Mouse (Mus musculus): ENCODE results near the gene Emc3. TPM values are rescaled to one million over a fixed set of nuclear protein-coding genes. Genes with fewer than 3 reads are reported as not detected.
A peak's percentile ranks its signal among the peaks of the same experiment; 100 is the strongest.

The Emc3 gene
- polyA plus RNA-seq, 1 experiment from 2014 or later = 115 TPM

DNA sequence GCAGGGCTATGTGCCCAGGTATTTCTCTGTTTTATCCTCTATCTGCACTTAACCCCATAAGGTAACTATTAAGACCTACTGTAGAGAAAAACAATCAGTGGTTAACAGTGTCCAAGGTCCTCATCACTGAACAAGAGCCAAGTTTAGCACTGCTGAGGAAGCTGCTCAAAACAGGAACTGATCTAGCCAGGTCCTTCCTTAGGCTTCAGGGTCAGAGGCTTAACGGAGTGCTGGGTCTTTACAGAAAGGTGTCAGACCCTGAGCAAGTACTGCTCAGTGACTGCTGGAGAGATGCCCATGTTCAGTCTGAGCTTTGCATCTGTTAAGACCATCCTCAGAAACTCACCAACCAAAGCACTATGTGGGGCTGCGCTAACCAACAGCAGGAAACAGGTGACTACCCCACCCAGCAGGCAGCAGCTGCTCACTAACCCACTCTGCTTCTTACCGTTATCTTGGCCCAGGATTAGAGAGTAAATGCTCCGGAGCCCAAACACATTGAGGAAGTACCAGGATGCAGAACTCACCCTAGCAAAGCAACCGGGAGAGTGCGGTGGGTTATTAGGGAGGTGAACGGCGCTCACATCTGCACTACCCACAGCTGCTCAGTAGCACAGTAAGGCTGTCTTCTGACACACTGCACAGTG is 13.9 kb downstream of the Emc3 start:
- no peaks in the 10 kb centered on the region for H3K27me3 ChIP-seq
- no peak overlapping the region for H3K4me2 ChIP-seq
- H3K9ac ChIP-seq = no peak overlapping the region
- ATAC-seq (ENCODE audit: low FRiP score, low read depth) = no peak
- H3K36me3 ChIP-seq = peaks cover 92% of the 10 kb centered on the region
- no peak overlapping the region for H3K4me3 ChIP-seq
- H3K9me3 ChIP-seq = no peaks in the 10 kb centered on the region
- H3K4me1 ChIP-seq (replicated peaks) = no peaks in the 10 kb centered on the region
- no peak overlapping the region for H3K27ac ChIP-seq (replicated peaks)
- 93% methylated on average over 8 of the region's 8 CpGs for WGBS

DNA sequence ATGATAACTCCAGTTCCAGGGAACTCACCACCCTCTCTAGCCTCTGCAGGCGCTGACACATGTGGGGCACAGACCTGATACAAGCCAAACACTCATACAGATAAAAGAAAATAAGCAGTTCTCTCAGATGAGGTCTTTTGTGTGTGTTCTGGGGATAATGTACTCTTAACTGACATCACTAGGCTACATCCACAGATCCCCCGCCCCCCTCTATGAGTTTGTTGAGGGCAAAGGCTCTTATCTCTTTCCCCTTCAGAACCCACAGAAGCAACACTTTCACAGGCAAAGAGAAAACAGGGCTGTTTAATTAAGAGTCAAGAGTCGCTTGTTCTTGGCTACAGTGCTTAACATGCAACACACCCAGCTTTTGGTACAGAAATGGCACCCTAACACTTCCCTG is 16.9 kb downstream of the Emc3 start:
- Histone ChIP-seq H3K4me3 (no peak overlapping the region), H3K36me3 (peaks cover 68% of the 10 kb centered on the region), H3K27me3 (no peaks in the 10 kb centered on the region), H3K9ac (no peak overlapping the region), H3K4me2 (no peak overlapping the region), H3K27ac (replicated peaks) (no peak overlapping the region), H3K4me1 (replicated peaks) (no peaks in the 10 kb centered on the region), H3K9me3 (no peaks in the 10 kb centered on the region)
- ATAC-seq (ENCODE audit: low FRiP score, low read depth) = no peak
- 97% methylated on average over 3 of the region's 3 CpGs for WGBS

GRCm38 (mm10) chr6:113513944-113514343 is 17.5 kb downstream of the Emc3 start:
- Histone ChIP-seq H3K4me1 (replicated peaks) (no peaks in the 10 kb centered on the region), H3K9ac (no peak overlapping the region), H3K4me3 (no peak overlapping the region), H3K4me2 (no peak overlapping the region), H3K27ac (replicated peaks) (no peak overlapping the region), H3K27me3 (no peaks in the 10 kb centered on the region), H3K36me3 (peaks cover 62% of the 10 kb centered on the region), H3K9me3 (no peaks in the 10 kb centered on the region)
- ATAC-seq (ENCODE audit: low FRiP score, low read depth) = no peak
- 92% methylated on average over 6 of the region's 6 CpGs for WGBS

DNA sequence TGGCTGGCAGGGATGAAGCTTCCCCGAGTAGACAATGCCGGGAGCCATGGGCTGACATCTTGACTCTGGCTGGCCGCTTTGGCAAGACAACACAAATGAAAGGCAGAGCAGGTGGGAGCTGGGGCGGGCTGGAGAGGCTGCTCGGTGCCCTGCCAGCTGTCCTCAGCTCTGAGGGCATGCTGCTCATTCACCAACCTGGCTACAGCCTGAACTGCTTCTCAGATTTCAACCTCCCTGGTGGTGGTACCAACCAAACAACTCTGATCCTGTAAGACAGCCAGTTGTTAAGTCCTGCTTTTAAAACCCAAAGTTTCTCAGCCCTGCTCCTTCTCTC is 22.5 kb downstream of the Emc3 start:
- Histone ChIP-seq H3K9me3 (no peaks in the 10 kb centered on the region), H3K27ac (replicated peaks) (no peak overlapping the region), H3K9ac (no peak overlapping the region), H3K36me3 (peaks cover 11% of the 10 kb centered on the region), H3K4me3 (no peak overlapping the region), H3K27me3 (no peaks in the 10 kb centered on the region), H3K4me1 (replicated peaks) (no peaks in the 10 kb centered on the region), H3K4me2 (no peak overlapping the region)
- WGBS = 37% methylated on average over 5 of the region's 5 CpGs
- no peak for ATAC-seq (ENCODE audit: low FRiP score, low read depth)

DNA sequence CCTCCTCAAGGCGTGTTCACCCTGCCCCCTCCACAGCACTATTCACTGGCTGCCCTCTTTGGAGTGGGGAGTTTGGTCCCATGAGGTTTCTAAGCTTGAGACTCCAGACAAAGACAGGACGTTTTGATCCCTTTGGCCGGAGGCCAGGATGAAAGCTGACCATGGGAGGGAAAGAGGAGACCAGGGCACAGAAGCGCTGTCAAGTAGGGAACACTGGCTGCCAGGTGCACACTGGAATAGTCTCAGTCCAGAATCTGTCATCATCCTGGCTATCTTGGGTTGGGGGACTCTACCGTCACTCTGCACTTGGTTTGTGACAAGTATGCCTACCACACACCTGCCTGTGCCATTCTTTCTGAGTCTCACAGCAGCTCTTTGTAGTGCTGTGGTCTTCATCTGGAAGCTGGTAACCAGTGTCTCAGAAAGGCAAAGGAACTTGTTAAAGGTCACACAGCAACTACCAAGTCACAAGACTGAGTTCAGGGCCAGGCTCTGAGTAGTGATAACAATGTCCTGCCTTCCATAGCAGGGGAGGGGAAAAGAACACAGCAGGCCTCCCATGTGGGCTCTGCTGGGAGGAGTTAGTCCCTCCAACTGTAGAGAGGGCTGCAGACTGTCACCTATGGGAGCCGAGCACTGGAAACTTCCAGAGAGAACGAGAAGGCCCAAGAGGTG is 23.0 kb downstream of the Emc3 start:
- no peaks in the 10 kb centered on the region for H3K9me3 ChIP-seq
- H3K27ac ChIP-seq (replicated peaks) = no peak overlapping the region
- H3K36me3 ChIP-seq = peaks cover 6% of the 10 kb centered on the region
- 62% methylated on average over 7 of the region's 7 CpGs for WGBS
- ATAC-seq (ENCODE audit: low FRiP score, low read depth) = 0 out of 2 replicates have a peak, but pooled peaks have one; percentile 42
- no peak overlapping the region for H3K9ac ChIP-seq
- H3K4me3 ChIP-seq = no peak overlapping the region
- no peaks in the 10 kb centered on the region for H3K27me3 ChIP-seq
- no peaks in the 10 kb centered on the region for H3K4me1 ChIP-seq (replicated peaks)
- no peak overlapping the region for H3K4me2 ChIP-seq

- Histone ChIP-seq H3K4me3 (no peak overlapping the region), H3K36me3 (peaks cover 2% of the 10 kb centered on the region; the same call in 1 of the 2 replicates), H3K9me3 (no peaks in the 10 kb centered on the region), H3K9ac (no peak overlapping the region), H3K4me1 (replicated peaks) (no peaks in the 10 kb centered on the region; the same call in 1 of the 2 replicates), H3K27me3 (no peaks in the 10 kb centered on the region), H3K27ac (replicated peaks) (no peak overlapping the region), H3K4me2 (no peak overlapping the region)
- ATAC-seq (ENCODE audit: low FRiP score, low read depth) = no peak
These were observed 24.3 kb downstream of the Emc3 start for GRCm38 (mm10) chr6:113507130-113507529.

DNA sequence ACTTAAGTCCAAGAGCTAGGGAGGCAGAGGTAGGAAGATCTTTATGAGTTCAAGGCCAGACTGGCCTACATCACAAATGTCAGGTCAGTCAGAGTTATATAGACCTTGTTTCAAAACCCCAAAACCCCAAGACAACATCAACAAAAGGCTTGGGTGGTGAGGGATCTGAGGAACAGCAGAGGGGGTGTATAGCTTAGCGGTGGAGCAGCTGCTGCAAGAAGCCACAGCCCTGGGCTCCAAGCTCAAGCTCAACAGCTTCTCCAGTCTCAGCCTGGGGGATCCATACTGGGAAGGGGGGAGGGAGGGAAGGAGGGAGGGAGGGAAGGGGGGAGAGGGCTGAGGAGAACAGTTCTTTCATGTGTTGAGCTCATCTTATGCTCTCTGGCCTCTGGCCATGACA is 25.8 kb downstream of the Emc3 start:
- Histone ChIP-seq H3K9ac (no peak overlapping the region), H3K27ac (replicated peaks) (no peak overlapping the region), H3K27me3 (no peaks in the 10 kb centered on the region), H3K9me3 (no peaks in the 10 kb centered on the region), H3K36me3 (no peaks in the 10 kb centered on the region), H3K4me2 (no peak overlapping the region), H3K4me1 (replicated peaks) (peaks cover 6% of the 10 kb centered on the region), H3K4me3 (no peak overlapping the region)
- ATAC-seq (ENCODE audit: low FRiP score, low read depth) = no peak
- WGBS = 73% methylated on average over 1 of the region's 1 CpGs

GRCm38 (mm10) chr6:113502801-113503200 is 28.7 kb downstream of the Emc3 start:
- H3K4me1 ChIP-seq (replicated peaks) = peaks cover 9% of the 10 kb centered on the region
- H3K4me2 ChIP-seq = no peak overlapping the region
- 70% methylated on average over 2 of the region's 2 CpGs for WGBS
- no peak overlapping the region for H3K4me3 ChIP-seq
- H3K9ac ChIP-seq = no peak overlapping the region
- H3K9me3 ChIP-seq = no peaks in the 10 kb centered on the region
- no peaks in the 10 kb centered on the region for H3K27me3 ChIP-seq
- no peaks in the 10 kb centered on the region for H3K36me3 ChIP-seq
- no peak for ATAC-seq (ENCODE audit: low FRiP score, low read depth)
- no peak overlapping the region for H3K27ac ChIP-seq (replicated peaks)

DNA sequence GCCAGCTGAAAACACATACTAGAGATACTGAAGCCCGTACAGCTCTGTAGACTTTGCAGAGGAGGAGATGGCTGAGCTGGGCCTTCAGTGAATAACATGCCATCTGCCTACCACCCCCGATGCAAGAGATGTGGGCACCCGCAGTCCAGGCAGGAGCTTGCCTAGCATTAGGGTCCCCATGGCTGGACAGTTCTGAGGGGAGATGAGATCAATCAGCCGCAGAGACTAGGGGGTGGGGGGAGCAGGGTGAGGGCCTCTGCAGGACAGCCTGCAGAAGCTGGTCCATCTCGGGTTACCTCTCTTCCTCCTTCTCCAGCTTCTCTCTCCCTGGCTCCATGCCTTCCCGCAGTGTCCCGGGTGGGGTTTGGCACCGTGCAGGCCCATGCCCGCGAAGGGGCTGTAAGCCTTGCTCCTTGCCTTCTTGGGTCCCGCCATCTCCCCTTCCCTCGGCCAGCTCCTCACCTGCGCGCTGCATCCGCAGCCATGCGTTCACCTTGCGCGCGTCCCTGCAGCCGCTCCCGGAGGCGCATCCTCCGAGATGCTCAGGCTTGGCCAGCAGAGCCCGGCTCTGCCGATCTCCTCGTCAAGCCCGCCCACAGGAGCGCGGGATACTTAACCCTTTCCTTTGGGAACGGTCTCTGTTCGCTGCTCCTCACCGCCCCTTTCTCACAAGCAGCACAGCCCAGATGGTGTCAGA is 29.9 kb downstream of the Emc3 start, which contains the start of gene Prrt3:
Gene Prrt3, minus strand, starts transcription at position 544 of the 697 bp plus-strand sequence.
- peak within 1 kb of the TSS; percentile 53 for H3K4me3 ChIP-seq
- H3K27ac ChIP-seq (replicated peaks) = peak within 1 kb of the TSS; percentile 75
- no peaks in the 10 kb centered on the region for H3K27me3 ChIP-seq
- 1% methylated on average over 32 of the region's 32 CpGs for WGBS
- peaks cover 9% of the 10 kb centered on the region for H3K4me1 ChIP-seq (replicated peaks)
- ATAC-seq (ENCODE audit: low FRiP score, low read depth) = peak; percentile 89
- peak within 1 kb of the TSS; percentile 68 for H3K9ac ChIP-seq
- H3K9me3 ChIP-seq = no peaks in the 10 kb centered on the region
- H3K36me3 ChIP-seq = no peaks in the 10 kb centered on the region
- H3K4me2 ChIP-seq = peak within 1 kb of the TSS; percentile 62

DNA sequence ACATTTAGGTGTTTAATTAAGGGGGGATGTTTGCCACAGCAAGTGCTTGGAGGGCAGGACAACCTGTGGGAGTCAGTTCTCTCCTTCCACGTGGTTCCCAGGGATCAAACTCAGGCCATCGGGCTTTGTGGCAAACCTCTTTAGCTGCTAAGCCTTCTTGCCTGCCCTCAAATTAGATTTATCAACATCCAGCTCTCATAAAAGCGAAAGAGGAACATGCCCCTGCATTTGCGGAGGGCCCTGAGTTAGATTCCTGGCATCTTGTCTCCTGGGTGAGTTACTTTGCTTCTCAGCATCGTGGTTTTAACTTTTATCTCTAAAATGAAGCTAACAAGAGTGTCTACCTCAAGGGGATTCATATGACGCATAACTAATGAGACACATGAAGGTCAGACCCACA is 32.1 kb downstream of the Emc3 start:
- Histone ChIP-seq H3K36me3 (no peaks in the 10 kb centered on the region), H3K4me2 (no peak overlapping the region), H3K27ac (replicated peaks) (no peak overlapping the region), H3K4me3 (no peak overlapping the region), H3K9me3 (no peaks in the 10 kb centered on the region), H3K9ac (no peak overlapping the region), H3K4me1 (replicated peaks) (peaks cover 22% of the 10 kb centered on the region), H3K27me3 (0 out of 2 replicates have a peak, but pooled peaks cover 5% of the 10 kb centered on the region)
- ATAC-seq (ENCODE audit: low FRiP score, low read depth) = no peak
- 81% methylated on average over 6 of the region's 6 CpGs for WGBS

- ATAC-seq (ENCODE audit: low FRiP score, low read depth) = peak; percentile 17; the same call in 1 of the 2 replicates
- Histone ChIP-seq H3K4me3 (peak overlapping the region; percentile 33; the same call in 1 of the 2 replicates), H3K4me1 (replicated peaks) (peaks cover 15% of the 10 kb centered on the region), H3K9ac (no peak overlapping the region), H3K27me3 (0 out of 2 replicates have a peak, but pooled peaks cover 5% of the 10 kb centered on the region), H3K4me2 (peak overlapping the region; percentile 55), H3K9me3 (no peaks in the 10 kb centered on the region), H3K36me3 (peaks cover 22% of the 10 kb centered on the region), H3K27ac (replicated peaks) (no peak overlapping the region)
- WGBS = 55% methylated on average over 28 of the region's 28 CpGs
These were observed 36.3 kb downstream of the Emc3 start for GRCm38 (mm10) chr6:113495071-113495675.
